Mouse (Mus musculus) cerebellum, adult 2 months (tissue): ENCODE measurements around the gene Ttc39b.

Source experiments
- CTCF ChIP-seq: fragments of 200-500 bp; IDR thresholded peaks from 2 replicates; pipeline ENCODE4 v1.5.1; 2011; ENCODE audit warnings: low read depth, mild to moderate bottlenecking, control low read depth, low read length, moderate library complexity, borderline replicate concordance; ENCODE audit not compliant: insufficient read depth
- POLR2A ChIP-seq: fragments of 200-500 bp; IDR thresholded peaks from 2 replicates; pipeline ENCODE4 v1.6.1; 2011; ENCODE audit warnings: low read length, control low read depth, borderline replicate concordance; ENCODE audit not compliant: insufficient read depth

DNA sequence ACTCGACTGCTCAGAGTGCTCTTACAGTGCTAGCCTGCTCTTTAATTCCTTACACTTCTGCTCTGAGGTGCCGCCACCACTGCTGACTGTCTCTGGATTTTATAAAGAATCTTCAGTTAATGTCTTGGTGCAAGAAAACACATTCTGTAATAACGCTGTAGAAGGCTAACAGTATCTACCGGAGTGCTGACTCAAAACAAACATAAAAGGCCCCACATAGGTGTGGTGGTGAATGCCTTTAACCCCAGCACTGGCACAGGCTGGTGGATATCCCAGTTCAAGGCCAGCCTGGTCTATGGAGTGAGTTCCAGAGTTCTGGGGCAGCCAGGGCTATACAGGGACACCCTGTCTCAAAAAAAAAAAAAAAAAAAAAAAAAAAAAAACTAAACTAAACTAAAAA, 8.1 kb downstream of the Ttc39b start:
- TF ChIP-seq CTCF (no peak), POLR2A (no peak)
